ENCODE assay signal across 11 mouse cellular contexts in genomic region chr8:120883369-120883768, GRCm38 (mm10).
DNase-seq lines count a peak whose midpoint lies in the region; ATAC-seq and TF ChIP-seq lines count a peak whose summit lies in the region.
"Had no signal": no experiment of that assay in that cellular context is flagged by ENCODE, and none has a peak within 500 bp of the region (broad histone marks: within the 10 kb centered on the region; RNA-seq: fewer than 3 reads in every experiment).

No protein-coding gene starts in this region.

- no peak for TF ChIP-seq POLR2A in small intestine, adult 2 months (IDR thresholded peaks at IDR 0.05; ENCODE audit: low read depth, low read length)

- DNase-seq in liver, embryonic 11.5 days (ENCODE audit: low spot score) = peak; percentile 41
- DNase-seq in liver = no peak
- DNase-seq in embryo, embryonic 11 days = peak; percentile 60
- no peak for DNase-seq in kidney, postnatal 14 days
- no peak for DNase-seq in cerebellum, adult 8-10 months
- DNase-seq: adrenal gland, postnatal 14 days; cerebellum, postnatal 36 days; thymus, adult 18-20 months had no signal

- no peaks in the 10 kb centered on the region; the same call in none of the 2 replicates for H3K4me1 ChIP-seq in liver, embryonic 11.5 days (replicated peaks; ENCODE audit: control insufficient read depth, insufficient read depth, low read length)
- no peaks in the 10 kb centered on the region for H3K4me1 ChIP-seq in intestine, postnatal 0 days (replicated peaks; ENCODE audit: control insufficient read depth, insufficient read depth, low read length)
- no peaks in the 10 kb centered on the region; the same call in 1 of the 2 replicates for H3K4me1 ChIP-seq in small intestine, adult 2 months (ENCODE audit: control insufficient read depth, insufficient read depth, insufficient read length, low read length)

- 7% methylated on average over 25 of the region's 25 CpGs for WGBS in liver, embryonic 11.5 days
- WGBS in intestine, postnatal 0 days = 5% methylated on average over 25 of the region's 25 CpGs
- 4% methylated on average over 25 of the region's 25 CpGs for WGBS in small intestine, adult 2 months

- no peak for TF ChIP-seq CTCF in intestine, postnatal 0 days (IDR thresholded peaks at IDR 0.05; ENCODE audit: low read depth)
- no peak for TF ChIP-seq CTCF in small intestine, adult 2 months (IDR thresholded peaks at IDR 0.05; ENCODE audit: extremely low read depth, insufficient read length, insufficient replicate concordance, low read depth, low read length)

- H3K27ac ChIP-seq in liver, embryonic 11.5 days (ENCODE audit: low read depth, low read length) = no peak overlapping the region
- peak overlapping the region; percentile 58 for H3K27ac ChIP-seq in intestine, postnatal 0 days (ENCODE audit: low read depth, low read length)
- H3K27ac ChIP-seq in small intestine, adult 2 months (ENCODE audit: insufficient read depth, low read depth, low read length) = peak overlapping the region; percentile 67
- H3K27ac ChIP-seq: hindbrain, embryonic 15.5 days had no signal

- H3K9me3 ChIP-seq in liver, embryonic 11.5 days (ENCODE audit: control insufficient read depth, low read length) = no peaks in the 10 kb centered on the region
- no peaks in the 10 kb centered on the region for H3K9me3 ChIP-seq in intestine, postnatal 0 days (ENCODE audit: control insufficient read depth)
- H3K9me3 ChIP-seq: hindbrain, embryonic 15.5 days had no signal

- H3K9ac ChIP-seq in liver, embryonic 11.5 days (ENCODE audit: low read depth, low read length) = no peak overlapping the region
- H3K9ac ChIP-seq in intestine, postnatal 0 days (ENCODE audit: low read depth, low read length) = peak overlapping the region; percentile 44
- H3K9ac ChIP-seq: hindbrain, embryonic 15.5 days had no signal

- ATAC-seq in liver, embryonic 11.5 days (replicated peaks; ENCODE audit: low FRiP score) = no peak
- no peak for ATAC-seq in intestine, postnatal 0 days

- H3K27me3 ChIP-seq in liver, embryonic 11.5 days (replicated peaks; ENCODE audit: control insufficient read depth, insufficient read depth, low read length) = peaks cover 68% of the 10 kb centered on the region
- H3K27me3 ChIP-seq in intestine, postnatal 0 days (replicated peaks; ENCODE audit: control insufficient read depth, insufficient read depth, low read length) = peaks cover 42% of the 10 kb centered on the region
- H3K27me3 ChIP-seq in small intestine, adult 2 months (ENCODE audit: control insufficient read depth, insufficient read depth, low read length) = peaks cover 33% of the 10 kb centered on the region

- H3K36me3 ChIP-seq in liver, embryonic 11.5 days (ENCODE audit: control insufficient read depth, insufficient read depth, low read length) = no peaks in the 10 kb centered on the region
- no peaks in the 10 kb centered on the region for H3K36me3 ChIP-seq in intestine, postnatal 0 days (ENCODE audit: control insufficient read depth, insufficient read depth)
- H3K36me3 ChIP-seq in small intestine, adult 2 months (ENCODE audit: control insufficient read depth, insufficient read depth, low read length) = no peaks in the 10 kb centered on the region
- H3K36me3 ChIP-seq: hindbrain, embryonic 15.5 days had no signal

- H3K4me3 ChIP-seq in liver, embryonic 11.5 days (ENCODE audit: low read depth, low read length) = no peak overlapping the region
- peak overlapping the region; percentile 11; the same call in 1 of the 2 replicates for H3K4me3 ChIP-seq in intestine, postnatal 0 days (ENCODE audit: low read depth, low read length)
- H3K4me3 ChIP-seq in small intestine, adult 2 months (ENCODE audit: low read depth, low read length) = peak overlapping the region; percentile 41
- H3K4me3 ChIP-seq: hindbrain, embryonic 15.5 days had no signal

- peak overlapping the region; percentile 24 for H3K4me2 ChIP-seq in liver, embryonic 11.5 days
- peak overlapping the region; percentile 51 for H3K4me2 ChIP-seq in intestine, postnatal 0 days (replicated peaks; ENCODE audit: low read depth)
- H3K4me2 ChIP-seq: hindbrain, embryonic 15.5 days had no signal

Comparison
In these comparisons a context has a peak if more than half of its experiments do, and no peak if none do; other contexts are left out.
1. DNase-seq: peak in liver, embryonic 11.5 days (single experiment) and embryo, embryonic 11 days (single experiment); none in liver (single experiment), kidney, postnatal 14 days (single experiment) and cerebellum, adult 8-10 months (single experiment).